Mouse (Mus musculus) megakaryocyte, embryonic 14.5 days (primary cell): Measurements from ENCODE around the gene Islr2.

ENCODE experiments used
- FLI1 ChIP-seq: IDR thresholded peaks from 2 replicates; pipeline ENCODE4 v1.6.1; 2012; ENCODE audit warnings: low read length, inconsistent platforms, mixed read lengths
- GATA1 ChIP-seq: IDR thresholded peaks from 3 replicates; pipeline ENCODE4 v1.6.1; 2012; ENCODE audit warnings: mixed read lengths, low read length, inconsistent platforms, borderline replicate concordance

- TF ChIP-seq GATA1 (no peak), FLI1 (no peak)
These were observed 29.3 kb downstream of the Islr2 start for GRCm38 (mm10) chr9:58174818-58175251.
